Mouse (Mus musculus) megakaryocyte, embryonic 14.5 days (primary cell): Measurements from ENCODE around the gene Tmc3.

Experiments used
- FLI1 ChIP-seq: IDR thresholded peaks from 2 replicates; pipeline ENCODE4 v1.6.1; 2012; ENCODE audit warnings: low read length, inconsistent platforms, mixed read lengths
- GATA1 ChIP-seq: IDR thresholded peaks from 3 replicates; pipeline ENCODE4 v1.6.1; 2012; ENCODE audit warnings: mixed read lengths, low read length, inconsistent platforms, borderline replicate concordance

- TF ChIP-seq GATA1 (no peak), FLI1 (no peak)
Observed at GRCm38 (mm10) chr7:83572451-83572850, 12.3 kb upstream of the Tmc3 start.
